Mouse (Mus musculus) erythroblast, embryonic 14.5 days (primary cell): Measurements from ENCODE around the gene 4930518I15Rik.

Source experiments
- GATA1 ChIP-seq: IDR thresholded peaks from 2 replicates; pipeline ENCODE4 v1.6.1; 2012; ENCODE audit warnings: low read length, inconsistent platforms, mixed read lengths
- TAL1 ChIP-seq: IDR thresholded peaks from 3 replicates; pipeline ENCODE4 v1.6.1; 2012; ENCODE audit warnings: low read length, inconsistent platforms, mixed read lengths

DNA sequence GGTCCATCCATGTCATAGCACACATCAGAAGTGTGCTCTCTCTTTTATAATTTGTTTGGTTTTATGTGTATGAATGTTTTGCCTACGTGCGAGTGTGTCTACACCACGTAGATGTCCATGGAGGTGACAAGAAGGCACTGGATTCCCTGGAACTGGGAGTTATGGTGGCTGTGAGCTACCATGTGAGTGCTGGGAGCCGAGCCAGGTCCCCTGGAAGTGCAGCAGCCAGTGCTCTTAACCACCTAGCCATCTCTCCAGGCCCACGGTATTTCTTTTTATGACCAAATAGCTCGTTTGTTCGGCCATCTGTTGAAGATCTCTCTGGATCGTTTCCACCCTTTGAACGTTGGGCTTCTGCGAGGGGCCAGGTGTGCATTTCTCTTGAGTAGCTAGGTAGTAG is 14.4 kb downstream of the 4930518I15Rik start:
- TF ChIP-seq TAL1: no peak
- no peak for TF ChIP-seq GATA1
